Mouse (Mus musculus): ENCODE data around the gene Castor1.

DNA sequence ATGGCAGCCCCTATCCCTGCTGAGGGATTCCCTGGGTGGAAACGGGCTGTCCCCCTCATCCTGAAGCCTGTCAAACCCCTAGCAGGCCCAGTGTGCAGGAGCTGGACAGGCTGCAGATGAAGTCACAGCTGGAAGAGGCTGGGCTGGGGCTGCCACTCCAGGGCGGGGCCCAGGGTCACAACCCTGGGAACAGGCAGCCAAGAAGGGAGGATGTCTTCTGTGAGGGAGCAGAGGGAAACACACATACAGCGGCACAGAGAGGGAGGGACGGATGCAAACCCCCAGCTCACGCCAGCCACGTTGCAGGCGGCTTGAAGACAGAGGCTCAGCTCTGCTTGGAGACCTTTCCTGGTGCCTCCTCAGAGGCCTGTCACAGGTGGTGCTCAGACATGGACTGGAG, 46.0 kb downstream of the Castor1 start:
- TF ChIP-seq CTCF (IDR thresholded peaks at IDR 0.05; ENCODE audit: low read depth, low read length) (no peak), TAL1 (conservative IDR thresholded peaks at IDR 0.05; ENCODE audit: low read depth, low read length) (no peak)

Measured in G1E (cell line).